Mouse (Mus musculus): Measurements from ENCODE around the gene Camta2. TPM values are rescaled to one million over a fixed set of nuclear protein-coding genes. Genes with fewer than 3 reads are reported as not detected.

Gene Camta2
- total and polyA plus RNA-seq, 3 experiments = 1.0 to 17.0 (median 4.9) TPM

DNA sequence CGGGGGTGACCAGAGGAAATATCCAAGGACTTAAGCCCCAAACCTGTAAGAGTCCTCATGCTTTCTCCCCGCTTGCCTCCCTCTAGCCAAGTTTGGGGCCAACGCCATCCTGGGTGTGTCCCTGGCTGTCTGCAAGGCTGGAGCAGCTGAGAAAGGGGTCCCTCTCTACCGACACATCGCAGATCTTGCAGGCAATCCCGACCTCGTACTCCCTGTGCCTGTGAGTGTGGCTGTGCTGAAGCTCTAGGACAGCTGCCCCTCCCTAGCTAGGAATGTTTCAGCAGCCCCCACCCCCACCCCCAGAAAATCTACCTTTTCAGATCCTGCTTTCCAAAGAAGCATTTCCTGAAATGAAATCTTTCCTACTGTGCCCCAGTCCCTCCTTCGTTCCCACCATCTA lies 29.0 kb downstream of the Camta2 start:
- dilution Hi-C loops (cut with MboI; ENCODE audit: extremely low pct_ligation_motif_present, extremely low pct_unique_long_range_greater_than_20kb, low sequenced_read_pairs) = no loop called here
- DNase-seq (ENCODE audit: extremely low read depth) = no peak

DNA sequence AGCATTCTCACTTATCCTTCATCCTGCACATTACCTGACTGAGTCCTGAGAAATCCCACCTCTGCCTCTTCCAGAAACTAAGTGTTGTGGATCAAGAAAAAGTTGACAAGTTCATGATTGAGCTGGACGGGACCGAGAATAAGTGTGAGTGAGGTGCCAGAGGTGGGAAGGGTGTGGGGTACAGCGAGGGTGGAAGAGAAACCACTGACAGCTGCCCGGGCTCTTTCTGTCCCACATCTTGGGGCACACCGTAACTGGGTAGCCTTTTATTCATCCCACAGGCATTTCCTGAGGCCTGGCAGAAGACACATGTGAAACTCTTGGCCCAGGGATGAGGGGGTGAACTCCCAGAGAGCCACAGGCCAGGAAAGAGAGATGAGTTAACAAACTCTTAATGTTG lies 29.4 kb downstream of the Camta2 start:
- peaks cover 19 to 49% of the 10 kb centered on the region in 2 experiments for H3K36me3 ChIP-seq (replicated peaks in 1 of 2; ENCODE audit: control insufficient read depth in 1 of 2, insufficient read depth in 1 of 2, low read length in 1 of 2)
- H3K79me2 ChIP-seq (replicated peaks; ENCODE audit: control insufficient read depth, extremely low read depth, insufficient read depth, poor library complexity, severe bottlenecking) = peaks cover 9% of the 10 kb centered on the region
- no peak for DNase-seq (ENCODE audit: extremely low read depth)
- H3K4me1 ChIP-seq (ENCODE audit: control insufficient read depth in 1 of 2, insufficient read depth in 2 of 2) = peaks cover 7 to 26% of the 10 kb centered on the region in 2 experiments
- no peak overlapping the region for H3K9ac ChIP-seq (ENCODE audit: insufficient read depth, low read depth)
- H3K4me2 ChIP-seq (ENCODE audit: insufficient read depth, low read depth, poor library complexity, severe bottlenecking) = no peak overlapping the region
- no peak overlapping the region for H3K4me3 ChIP-seq (replicated peaks in 1 of 3; ENCODE audit: low read depth in 2 of 3, low read length in 2 of 3, poor library complexity in 1 of 3)
- H3K9me3 ChIP-seq (replicated peaks; ENCODE audit: low read length) = no peaks in the 10 kb centered on the region
- in situ Hi-C loops (cut with MboI; ENCODE audit: low pct_ligation_motif_present, low pct_unique_long_range_greater_than_20kb, low sequenced_read_pairs) (no loop called here), dilution Hi-C loops (cut with MboI; ENCODE audit: extremely low pct_ligation_motif_present, extremely low pct_unique_long_range_greater_than_20kb, low sequenced_read_pairs) (no loop called here)
- no peaks in the 10 kb centered on the region for H3K27me3 ChIP-seq (replicated peaks)
- TF ChIP-seq CHD2 (IDR thresholded peaks at IDR 0.05; ENCODE audit: low read length) (no peak), IRF4 (IDR thresholded peaks at IDR 0.05; ENCODE audit: low read depth, low read length) (no peak), UBTF (IDR thresholded peaks at IDR 0.05; ENCODE audit: low read depth, low read length) (no peak), MYC (IDR thresholded peaks at IDR 0.05; ENCODE audit: low read depth, low read length) (no peak), TCF12 (IDR thresholded peaks at IDR 0.05; ENCODE audit: low read depth, low read length) (no peak), CTCF (conservative IDR thresholded peaks at IDR 0.05 in 1 of 2, IDR thresholded peaks at IDR 0.05 in 1 of 2; ENCODE audit: low read depth in 2 of 2, low read length in 2 of 2) (no peak), USF1 (IDR thresholded peaks at IDR 0.05; ENCODE audit: low read depth, low read length) (no peak), ZNF384 (IDR thresholded peaks at IDR 0.05; ENCODE audit: low read depth, low read length) (no peak), KAT2A (IDR thresholded peaks at IDR 0.05; ENCODE audit: insufficient replicate concordance, low read length) (no peak), GABPA (IDR thresholded peaks at IDR 0.05; ENCODE audit: insufficient replicate concordance, low read depth, low read length) (no peak), ZC3H11A (IDR thresholded peaks at IDR 0.05; ENCODE audit: low read depth, low read length) (no peak), EP300 (IDR thresholded peaks at IDR 0.05; ENCODE audit: low read length) (no peak), E2F4 (IDR thresholded peaks at IDR 0.05; ENCODE audit: insufficient replicate concordance, low read depth, low read length) (no peak), RAD21 (IDR thresholded peaks at IDR 0.05; ENCODE audit: low read depth, low read length) (no peak), ZKSCAN1 (IDR thresholded peaks at IDR 0.05; ENCODE audit: borderline replicate concordance, low read depth, low read length) (no peak), MEF2A (IDR thresholded peaks at IDR 0.05; ENCODE audit: borderline replicate concordance, low read depth, low read length) (no peak)
- H3K27ac ChIP-seq (ENCODE audit: insufficient read depth, low read depth) = no peak overlapping the region

More for the DNA sequence above, 29.0 kb downstream of the Camta2 start:
- Histone ChIP-seq H3K79me2 (replicated peaks; ENCODE audit: control insufficient read depth, extremely low read depth, insufficient read depth, poor library complexity, severe bottlenecking) (peaks cover 5% of the 10 kb centered on the region), H3K9me3 (replicated peaks; ENCODE audit: low read length) (no peaks in the 10 kb centered on the region), H3K4me1 (ENCODE audit: control insufficient read depth in 1 of 2, insufficient read depth in 2 of 2) (peaks cover 7 to 26% of the 10 kb centered on the region in 2 experiments), H3K4me3 (replicated peaks in 1 of 3; ENCODE audit: low read depth in 2 of 3, low read length in 2 of 3, poor library complexity in 1 of 3) (no peak overlapping the region), H3K4me2 (ENCODE audit: insufficient read depth, low read depth, poor library complexity, severe bottlenecking) (no peak overlapping the region), H3K27me3 (replicated peaks) (no peaks in the 10 kb centered on the region), H3K36me3 (replicated peaks in 1 of 2; ENCODE audit: control insufficient read depth in 1 of 2, insufficient read depth in 1 of 2, low read length in 1 of 2) (peaks cover 23 to 54% of the 10 kb centered on the region in 2 experiments), H3K9ac (ENCODE audit: insufficient read depth, low read depth) (no peak overlapping the region), H3K27ac (ENCODE audit: insufficient read depth, low read depth) (no peak overlapping the region)
- no peak for TF ChIP-seq RCOR1 (conservative IDR thresholded peaks at IDR 0.05; ENCODE audit: low read depth, low read length)
- no peak for TF ChIP-seq BHLHE40 (IDR thresholded peaks at IDR 0.05; ENCODE audit: low read depth, low read length)
- no peak for TF ChIP-seq NRF1 (IDR thresholded peaks at IDR 0.05; ENCODE audit: low read depth, low read length)
- TF ChIP-seq EP300 (IDR thresholded peaks at IDR 0.05; ENCODE audit: low read length) = no peak
- TF ChIP-seq MXI1 (IDR thresholded peaks at IDR 0.05; ENCODE audit: low read depth, low read length) = no peak
- no peak for TF ChIP-seq JUND (conservative IDR thresholded peaks at IDR 0.05; ENCODE audit: low read depth, low read length)
- TF ChIP-seq POLR2AphosphoS2 (IDR thresholded peaks at IDR 0.05; ENCODE audit: low read depth, low read length) = no peak
- in situ Hi-C loops (cut with MboI; ENCODE audit: low pct_ligation_motif_present, low pct_unique_long_range_greater_than_20kb, low sequenced_read_pairs) = no loop called here

Data from CH12.LX (cell line).